Mouse (Mus musculus) liver, embryonic 12.5 days (tissue): Measurements from ENCODE around the gene Mycn. TPM values are rescaled to one million over a fixed set of nuclear protein-coding genes. Genes with fewer than 3 reads are reported as not detected.

Experiments used
- ATAC-seq: fragments of 200-750 bp; cut with Nextera tagmentation; 2 replicates; pipeline ENCODE4 v1.8.0; 2017; ENCODE audit warnings: moderate number of reproducible peaks, mild to moderate bottlenecking, moderate library complexity
- H3K27ac ChIP-seq: fragments of 300-500 bp; sonication (generic); 2 replicates; pipeline ENCODE4 v1.5.1; 2016; ENCODE audit warnings: mild to moderate bottlenecking
- H3K27me3 ChIP-seq: fragments of 300-500 bp; sonication (generic); replicated peaks from 2 replicates; pipeline ENCODE4 v1.6.1; 2016; ENCODE audit warnings: mild to moderate bottlenecking, moderate library complexity
- H3K36me3 ChIP-seq: fragments of 300-500 bp; sonication (generic); 2 replicates; pipeline ENCODE4 v1.6.1; 2016; ENCODE audit warnings: mild to moderate bottlenecking, moderate library complexity
- H3K4me1 ChIP-seq: fragments of 300-500 bp; sonication (generic); 2 replicates; pipeline ENCODE4 v1.6.1; 2016
- H3K4me2 ChIP-seq: fragments of 300-500 bp; sonication (generic); 2 replicates; pipeline ENCODE4 v1.6.1; 2016; ENCODE audit warnings: mild to moderate bottlenecking, moderate library complexity
- H3K4me3 ChIP-seq: fragments of 300-500 bp; sonication (generic); 2 replicates; pipeline ENCODE4 v1.5.1; 2016; ENCODE audit warnings: mild to moderate bottlenecking, moderate library complexity
- H3K9ac ChIP-seq: fragments of 300-500 bp; sonication (generic); 2 replicates; pipeline ENCODE4 v1.6.1; 2016; ENCODE audit warnings: mild to moderate bottlenecking, moderate library complexity
- H3K9me3 ChIP-seq: fragments of 300-500 bp; sonication (generic); replicated peaks from 2 replicates; pipeline ENCODE4 v1.6.1; 2016; ENCODE audit warnings: mild to moderate bottlenecking, moderate library complexity
- WGBS: fragments of 180-500 bp; shearing (Covaris S2); methylation state at CpG from one replicate; pipeline ENCODE4 v1.1.7; 2016; ENCODE audit not compliant: insufficient replicate concordance; 5-methylcytosine and 5-hydroxymethylcytosine counted together
- polyA plus RNA-seq: library from polyadenylated mRNA; unstranded; fragments of >200 nt; fragmentation: Nextera tagmentation; extraction: Ambion mirVana; gene quantifications from 2 replicates; pipeline ENCODE4 v1.2.1, GENCODE M21; 2016

The Mycn gene
- 17.7 and 18.5 TPM in 2 replicates for polyA plus RNA-seq

DNA sequence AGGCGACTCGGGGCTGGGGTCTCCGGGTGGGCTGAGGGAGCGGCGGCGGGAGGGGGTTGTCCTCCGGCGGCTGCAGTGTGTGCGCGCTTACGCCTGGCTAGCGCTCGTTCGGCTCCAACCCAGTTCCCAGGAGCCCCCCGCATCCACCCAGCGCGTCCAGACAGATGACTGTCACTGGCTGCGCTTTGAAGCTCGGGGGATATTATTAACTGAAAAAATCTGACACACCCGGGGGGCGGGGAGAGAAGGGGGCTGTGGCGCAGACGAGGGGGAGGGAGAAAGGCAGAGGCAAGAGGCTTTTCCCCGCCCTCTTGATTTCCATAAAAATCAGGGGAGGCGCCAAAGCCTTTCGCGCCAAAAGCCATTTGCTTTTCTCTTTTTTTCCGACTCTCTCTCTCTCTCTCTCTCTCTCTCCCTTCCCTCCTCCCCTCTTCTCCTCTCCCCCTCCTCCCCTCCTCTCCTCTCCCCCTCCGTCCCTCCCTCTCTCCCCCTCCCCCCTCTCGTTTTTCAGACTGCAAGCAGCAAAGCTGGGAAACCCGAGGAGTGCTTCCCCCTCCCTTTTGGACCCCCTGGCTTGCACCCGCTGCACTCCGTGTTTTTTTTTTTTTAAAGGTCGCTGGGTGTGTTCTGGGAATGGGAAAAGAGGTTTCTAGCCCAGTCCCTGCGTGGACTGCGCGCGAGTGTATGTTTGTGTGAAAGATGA, at the start of gene Mycn:
TSS of gene Mycn (minus strand) at position 254 of the 703 bp plus-strand sequence.
- Histone ChIP-seq H3K9ac (peak within 1 kb of the TSS; percentile 67), H3K9me3 (no peaks in the 10 kb centered on the region), H3K4me2 (peak within 1 kb of the TSS; percentile 87), H3K27me3 (peaks cover 80% of the 10 kb centered on the region), H3K27ac (peak within 1 kb of the TSS; percentile 59; the same call in 1 of the 2 replicates), H3K4me3 (peak within 1 kb of the TSS; percentile 64), H3K36me3 (peaks cover 9% of the 10 kb centered on the region), H3K4me1 (peaks cover 24% of the 10 kb centered on the region; the same call in 1 of the 2 replicates)
- peak; percentile 69 for ATAC-seq
- WGBS = 0% methylated on average over 38 of the region's 38 CpGs

DNA sequence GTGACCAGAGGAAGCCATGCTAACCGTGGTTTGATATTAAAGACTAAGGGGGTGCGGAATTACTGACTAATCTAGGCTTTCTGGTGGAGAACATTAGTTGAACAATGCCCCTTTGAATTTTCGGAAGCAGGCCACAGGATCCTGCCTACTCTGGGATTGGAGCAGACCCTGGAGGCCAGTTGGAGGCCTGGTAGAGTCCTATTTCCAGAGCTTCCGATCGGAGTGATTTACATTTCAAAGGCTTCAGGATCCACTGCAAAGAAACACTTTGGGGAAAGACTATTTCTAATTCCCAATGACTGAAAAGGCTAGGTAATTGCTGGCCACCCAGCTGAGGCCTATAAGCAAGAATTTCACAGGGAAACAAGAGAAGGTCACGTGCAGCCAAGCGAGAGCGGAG, 45.7 kb upstream of the Mycn start:
- Histone ChIP-seq H3K9ac (no peak overlapping the region), H3K27ac (no peak overlapping the region), H3K9me3 (no peaks in the 10 kb centered on the region), H3K27me3 (0 out of 2 replicates have a peak, but pooled peaks cover 5% of the 10 kb centered on the region), H3K36me3 (no peaks in the 10 kb centered on the region), H3K4me3 (no peak overlapping the region), H3K4me2 (no peak overlapping the region), H3K4me1 (no peaks in the 10 kb centered on the region)
- WGBS = 71% methylated on average over 8 of the region's 8 CpGs
- ATAC-seq = no peak

GRCm38 (mm10) chr12:12986612-12987206, 45.0 kb upstream of the Mycn start:
- H3K4me1 ChIP-seq = no peaks in the 10 kb centered on the region
- H3K9me3 ChIP-seq = no peaks in the 10 kb centered on the region
- H3K36me3 ChIP-seq = no peaks in the 10 kb centered on the region
- no peak overlapping the region for H3K9ac ChIP-seq
- ATAC-seq = no peak
- 32% methylated on average over 20 of the region's 20 CpGs for WGBS
- H3K4me2 ChIP-seq = no peak overlapping the region
- H3K27me3 ChIP-seq = 0 out of 2 replicates have a peak, but pooled peaks cover 5% of the 10 kb centered on the region
- H3K4me3 ChIP-seq = no peak overlapping the region
- no peak overlapping the region for H3K27ac ChIP-seq

GRCm38 (mm10) chr12:12983032-12983431, 41.3 kb upstream of the Mycn start:
- Histone ChIP-seq H3K4me2 (no peak overlapping the region), H3K4me3 (no peak overlapping the region), H3K4me1 (no peaks in the 10 kb centered on the region), H3K27me3 (0 out of 2 replicates have a peak, but pooled peaks cover 5% of the 10 kb centered on the region), H3K27ac (no peak overlapping the region), H3K9ac (no peak overlapping the region), H3K9me3 (no peaks in the 10 kb centered on the region), H3K36me3 (no peaks in the 10 kb centered on the region)
- WGBS = 63% methylated on average over 1 of the region's 1 CpGs
- ATAC-seq = no peak

GRCm38 (mm10) chr12:12975397-12975796, 33.7 kb upstream of the Mycn start:
- Histone ChIP-seq H3K4me1 (no peaks in the 10 kb centered on the region), H3K27ac (no peak overlapping the region), H3K27me3 (no peaks in the 10 kb centered on the region), H3K9ac (no peak overlapping the region), H3K4me3 (no peak overlapping the region), H3K9me3 (no peaks in the 10 kb centered on the region), H3K4me2 (no peak overlapping the region), H3K36me3 (no peaks in the 10 kb centered on the region)
- 42% methylated on average over 1 of the region's 1 CpGs for WGBS
- ATAC-seq = no peak

DNA sequence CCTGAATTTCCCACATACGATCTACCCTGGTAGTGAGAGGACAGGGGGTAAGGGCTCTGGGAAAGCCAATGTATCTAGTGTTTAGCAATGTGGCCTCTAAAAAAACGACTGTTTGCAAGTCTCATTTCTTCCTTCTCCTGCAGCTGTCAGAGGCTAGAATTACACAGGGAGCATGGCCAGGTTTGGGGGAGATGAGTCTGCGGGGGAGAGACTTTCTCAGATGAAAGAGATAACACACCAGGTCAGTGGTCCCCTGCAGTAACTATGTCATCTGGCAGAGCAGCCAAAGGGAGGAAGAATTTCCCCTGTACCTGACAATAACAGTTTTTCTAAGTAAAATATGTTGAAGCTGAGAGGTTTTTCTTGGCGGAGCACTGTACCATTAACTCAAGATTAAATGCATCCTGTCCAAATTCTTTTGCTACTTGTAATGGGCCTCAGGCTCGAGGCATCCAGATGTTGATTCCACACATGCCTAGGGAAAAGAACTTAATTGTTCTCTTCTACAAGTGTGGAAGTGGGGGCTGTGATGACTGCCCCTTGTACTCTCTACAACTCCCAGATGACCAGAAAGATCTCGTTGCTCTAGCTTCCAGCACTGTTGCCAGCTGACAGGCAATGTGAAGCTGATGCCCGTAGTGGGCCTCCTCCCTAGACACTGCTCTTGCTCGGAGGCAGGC, 31.2 kb upstream of the Mycn start:
- no peak overlapping the region for H3K9ac ChIP-seq
- H3K4me1 ChIP-seq = no peaks in the 10 kb centered on the region
- H3K27me3 ChIP-seq = no peaks in the 10 kb centered on the region
- WGBS = 44% methylated on average over 8 of the region's 8 CpGs
- no peak for ATAC-seq
- H3K9me3 ChIP-seq = no peaks in the 10 kb centered on the region
- H3K4me2 ChIP-seq = no peak overlapping the region
- H3K4me3 ChIP-seq = no peak overlapping the region
- H3K36me3 ChIP-seq = no peaks in the 10 kb centered on the region
- H3K27ac ChIP-seq = no peak overlapping the region

GRCm38 (mm10) chr12:12967946-12968345, 26.2 kb upstream of the Mycn start:
- H3K4me2 ChIP-seq = no peak overlapping the region
- no peaks in the 10 kb centered on the region for H3K9me3 ChIP-seq
- H3K27ac ChIP-seq = no peak overlapping the region
- no peak overlapping the region for H3K9ac ChIP-seq
- no peaks in the 10 kb centered on the region for H3K4me1 ChIP-seq
- no peak for ATAC-seq
- no peaks in the 10 kb centered on the region for H3K27me3 ChIP-seq
- H3K36me3 ChIP-seq = no peaks in the 10 kb centered on the region
- WGBS = 44% methylated on average over 2 of the region's 2 CpGs
- no peak overlapping the region for H3K4me3 ChIP-seq

DNA sequence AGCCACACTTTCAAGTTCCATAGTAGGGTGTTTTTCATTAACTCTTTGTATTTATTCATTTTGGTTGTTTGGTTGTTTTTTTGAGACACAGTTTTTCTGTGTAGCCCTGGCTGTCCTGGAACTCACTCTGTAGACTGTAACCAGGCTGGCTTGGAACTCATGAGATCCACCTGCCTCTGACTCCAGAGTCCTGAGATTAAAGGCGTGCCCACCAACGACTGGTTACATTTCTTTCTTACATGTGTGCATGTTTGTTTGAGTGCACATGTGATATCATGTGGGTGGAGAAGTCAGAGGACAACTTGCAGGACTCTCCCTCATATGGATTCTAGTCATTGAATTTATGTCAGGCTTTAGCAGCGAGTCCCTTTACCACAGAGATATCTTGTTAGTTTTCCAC, 23.1 kb upstream of the Mycn start:
- Histone ChIP-seq H3K27ac (no peak overlapping the region), H3K27me3 (no peaks in the 10 kb centered on the region), H3K4me2 (no peak overlapping the region), H3K9ac (no peak overlapping the region), H3K4me1 (no peaks in the 10 kb centered on the region), H3K9me3 (no peaks in the 10 kb centered on the region), H3K36me3 (no peaks in the 10 kb centered on the region), H3K4me3 (no peak overlapping the region)
- no peak for ATAC-seq
- WGBS = 66% methylated on average over 3 of the region's 3 CpGs

- Histone ChIP-seq H3K27ac (no peak overlapping the region), H3K4me3 (no peak overlapping the region), H3K9ac (no peak overlapping the region), H3K9me3 (no peaks in the 10 kb centered on the region), H3K27me3 (peaks cover 22% of the 10 kb centered on the region), H3K4me2 (no peak overlapping the region), H3K36me3 (no peaks in the 10 kb centered on the region), H3K4me1 (no peaks in the 10 kb centered on the region)
- ATAC-seq = no peak
- WGBS = 79% methylated on average over 4 of the region's 4 CpGs
Observed at GRCm38 (mm10) chr12:12947606-12948005, 5.9 kb upstream of the Mycn start.

- 59% methylated on average over 6 of the region's 6 CpGs for WGBS
- no peaks in the 10 kb centered on the region for H3K36me3 ChIP-seq
- no peaks in the 10 kb centered on the region for H3K9me3 ChIP-seq
- ATAC-seq = no peak
- H3K27ac ChIP-seq = no peak overlapping the region
- no peak overlapping the region for H3K9ac ChIP-seq
- H3K27me3 ChIP-seq = peaks cover 66% of the 10 kb centered on the region
- no peak overlapping the region for H3K4me3 ChIP-seq
- H3K4me2 ChIP-seq = no peak overlapping the region
- H3K4me1 ChIP-seq = peaks cover 24% of the 10 kb centered on the region; the same call in 1 of the 2 replicates
Observed at GRCm38 (mm10) chr12:12943288-12943687, 1.6 kb upstream of the Mycn start.

DNA sequence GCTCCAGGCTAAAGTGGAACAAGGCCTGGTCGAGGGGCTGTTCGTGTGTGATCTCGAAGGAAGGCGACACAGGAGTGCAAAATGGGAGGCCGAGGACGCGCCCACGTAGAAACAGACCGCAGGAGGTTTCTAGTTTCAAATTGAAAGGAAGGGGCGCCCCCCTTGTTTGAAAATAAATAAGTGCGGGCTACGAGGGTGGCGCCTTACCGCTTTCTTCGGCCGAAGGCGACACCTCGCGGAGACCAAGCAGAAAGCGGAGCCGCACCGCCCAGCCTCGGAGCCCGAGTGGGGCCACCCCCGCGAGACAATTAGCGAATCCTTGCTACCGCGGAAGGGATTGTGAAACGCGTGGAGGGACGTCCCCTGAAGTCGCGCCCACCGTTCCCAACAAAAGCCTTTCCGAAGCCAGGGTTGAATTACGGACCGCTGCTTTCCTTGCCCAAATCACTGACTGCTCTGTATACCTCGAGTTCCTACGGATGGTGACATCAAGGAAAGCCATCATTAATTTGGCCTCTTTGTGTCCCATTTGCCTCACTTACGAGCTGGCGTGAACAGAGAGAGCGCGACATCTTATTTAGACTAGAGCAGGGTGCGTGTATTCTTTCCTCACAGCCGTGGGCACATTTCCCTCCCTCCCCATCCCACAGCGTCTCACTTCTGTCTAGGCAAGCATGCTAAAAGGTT, 793 bp upstream of the Mycn start:
- H3K9ac ChIP-seq = peak overlapping the region; percentile 67
- WGBS = 2% methylated on average over 47 of the region's 47 CpGs
- H3K27ac ChIP-seq = 0 out of 2 replicates have a peak overlapping the region, but pooled peaks have one; percentile 48

More for the DNA sequence above, 793 bp upstream of the Mycn start:
- H3K4me3 ChIP-seq = peak overlapping the region; percentile 64
- peaks cover 24% of the 10 kb centered on the region; the same call in 1 of the 2 replicates for H3K4me1 ChIP-seq
- peak; percentile 36 for ATAC-seq
- peaks cover 73% of the 10 kb centered on the region for H3K27me3 ChIP-seq
- peak overlapping the region; percentile 87 for H3K4me2 ChIP-seq
- H3K36me3 ChIP-seq = peaks cover 2% of the 10 kb centered on the region
- no peaks in the 10 kb centered on the region for H3K9me3 ChIP-seq
